Mouse (Mus musculus) layer of hippocampus, adult 6 months (tissue): ENCODE data around the gene Aldh2. TPM values are rescaled to one million over a fixed set of nuclear protein-coding genes. Genes with fewer than 3 reads are reported as not detected.

Source experiments
- long read RNA-seq, 2 experiments: library from polyadenylated mRNA; unstranded; transcript quantifications; one replicate each; pipeline ENCODE4 v2.0.0; 2019 to 2020
- polyA plus RNA-seq: library from polyadenylated mRNA; unstranded; fragments of <200 nt; fragmentation: Nextera tagmentation; gene quantifications from 2 replicates; pipeline ENCODE4 v1.2.3, GENCODE M21; 2021

Aldh2 gene
- polyA plus RNA-seq: 87.9 and 114 TPM in 2 replicates
- long read RNA-seq, experiment 1, transcript Aldh2-201 (13 exons, 3,867 nt): major isoform, 161 of 191 reads
- long read RNA-seq, experiment 1, partial matches to known transcripts: 24 of 191 reads
- long read RNA-seq, experiment 1, other reads (novel, unspliced or antisense): 3 of 191 reads
- long read RNA-seq, experiment 2, transcript Aldh2-202 (11 exons, 1,799 nt): minor isoform, 10 of 356 reads
- long read RNA-seq, experiment 2, transcript Aldh2-201 (13 exons, 3,867 nt): major isoform, 325 of 356 reads
- long read RNA-seq, experiment 2, partial matches to known transcripts: 13 of 356 reads
- long read RNA-seq, experiment 2, other reads (novel, unspliced or antisense): 7 of 356 reads

GRCm38 (mm10) chr5:121593451-121594401, at the start of gene Aldh2:
Gene Aldh2, minus strand, starts transcription at chr5:121593824.

GRCm38 (mm10) chr5:121618592-121619513, 25.2 kb upstream of the Aldh2 start, which contains the start of gene Acad12:
Gene Acad12, minus strand, starts transcription at chr5:121618938.

GRCm38 (mm10) chr5:121545793-121546529, 47.7 kb downstream of the Aldh2 start, which contains the start of gene Mapkapk5:
Gene Mapkapk5, minus strand, starts transcription at chr5:121545905.

GRCm38 (mm10) chr5:121544910-121545792, 48.5 kb downstream of the Aldh2 start, which contains the start of the genes Adam1a and Gm42878:
Gene Adam1a, minus strand, starts transcription at chr5:121545482.
Gene Gm42878, minus strand, starts transcription at chr5:121545482.

Other genes with a start within 250 kb of the Aldh2 start
- gene Trafd1, start 208.2 kb downstream of the Aldh2 start, polyA plus RNA-seq: 41.6 and 42.5 TPM in 2 replicates
- 35.1 and 36.1 TPM in 2 replicates for gene Naa25, start 195.9 kb downstream of the Aldh2 start, polyA plus RNA-seq
- gene Tmem116, start 141.9 kb downstream of the Aldh2 start, polyA plus RNA-seq: 8.3 and 9.3 TPM in 2 replicates
- gene Erp29, start 141.3 kb downstream of the Aldh2 start, polyA plus RNA-seq: 157 and 184 TPM in 2 replicates
- gene Adam1b, start 90.4 kb downstream of the Aldh2 start, polyA plus RNA-seq: not detected in 2 replicates
- 0.18 and 0.24 TPM in 2 replicates for gene Adam1a, start 48.3 kb downstream of the Aldh2 start, polyA plus RNA-seq
- not detected in 2 replicates for gene Gm42878, start 48.3 kb downstream of the Aldh2 start, polyA plus RNA-seq
- gene Mapkapk5, start 47.9 kb downstream of the Aldh2 start, polyA plus RNA-seq: 10.5 and 10.8 TPM in 2 replicates
- gene Acad12, start 25.1 kb upstream of the Aldh2 start, polyA plus RNA-seq: 1.8 and 2.0 TPM in 2 replicates
- 0.98 and 1.7 TPM in 2 replicates for gene Acad10, start 66.7 kb upstream of the Aldh2 start, polyA plus RNA-seq
- gene Brap, start 66.7 kb upstream of the Aldh2 start, polyA plus RNA-seq: 25.7 and 28.0 TPM in 2 replicates
- gene Atxn2, start 117.5 kb upstream of the Aldh2 start, polyA plus RNA-seq: 23.5 and 26.3 TPM in 2 replicates
- 7.7 and 10.1 TPM in 2 replicates for gene Sh2b3, start 243.8 kb upstream of the Aldh2 start, polyA plus RNA-seq